Mouse (Mus musculus): Measurements from ENCODE around the gene Mkrn1.
"Not testable (repeated sequence)": the region's sequence is repeated elsewhere in the genome, so short reads cannot be mapped to it uniquely, and the experiment has no call there.

Gene Mkrn1

DNA sequence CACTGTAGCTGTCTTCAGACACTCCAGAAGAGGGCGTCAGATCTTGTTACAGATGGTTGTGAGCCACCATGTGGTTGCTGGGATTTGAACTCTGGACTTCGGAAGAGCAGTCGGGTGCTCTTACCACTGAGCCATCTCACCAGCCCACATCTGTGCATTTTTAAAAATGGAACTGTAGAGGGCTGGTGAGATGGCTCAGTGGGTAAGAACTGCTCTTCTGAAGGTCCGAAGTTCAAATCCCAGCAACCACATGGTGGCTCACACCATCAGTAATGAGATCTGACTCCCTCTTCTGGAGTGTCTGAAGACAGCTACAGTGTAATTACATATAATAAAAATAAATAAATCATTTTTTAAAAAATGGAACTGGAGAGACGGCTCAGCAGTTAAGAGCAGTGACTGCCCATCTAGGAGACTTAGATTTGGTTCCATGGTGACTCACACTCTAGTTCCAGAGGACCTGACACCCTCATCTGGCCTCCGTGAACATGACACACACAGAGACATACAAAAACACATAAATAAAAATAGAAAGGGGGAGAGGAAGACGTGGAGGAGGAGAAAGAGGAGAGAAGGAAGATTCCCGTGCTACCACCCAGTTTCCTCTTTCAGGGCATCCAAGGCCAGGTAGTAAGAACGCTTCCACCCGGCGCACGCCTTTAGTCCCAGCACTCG, 42.0 kb downstream of the Mkrn1 start:
- not testable (repeated sequence) for DNase-seq

- peak; percentile 87 for DNase-seq
These were observed 42.9 kb downstream of the Mkrn1 start, which contains the start of gene Slc37a3 for GRCm38 (mm10) chr6:39377311-39377827. Gene Slc37a3, minus strand, starts transcription at chr6:39377675.

GRCm38 (mm10) chr6:39376775-39377174, 43.5 kb downstream of the Mkrn1 start:
- DNase-seq, result no peak

GRCm38 (mm10) chr6:39373301-39373955, 46.8 kb downstream of the Mkrn1 start:
- no peak for DNase-seq

- DNase-seq, result no peak
These were observed 47.5 kb downstream of the Mkrn1 start for GRCm38 (mm10) chr6:39372727-39373126.

DNA sequence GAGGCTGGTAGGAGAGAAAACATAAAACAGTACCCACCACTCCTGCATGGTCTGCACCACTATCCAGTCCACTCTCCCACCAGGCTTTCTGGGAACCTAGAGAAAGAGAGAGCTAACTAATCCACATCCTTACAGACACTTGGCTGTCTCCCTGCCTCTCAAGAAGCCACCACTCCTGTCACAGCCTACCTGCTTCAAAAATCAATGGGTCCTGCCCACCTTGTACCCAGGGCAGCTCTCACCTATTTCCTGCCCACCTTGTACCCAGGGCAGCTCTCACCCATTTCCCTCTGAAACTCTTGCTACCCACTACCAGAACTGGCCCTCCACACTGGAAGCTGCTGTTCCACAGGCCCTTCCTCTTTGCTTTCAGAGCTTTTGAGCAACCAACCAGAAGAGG, 48.2 kb downstream of the Mkrn1 start:
- DNase-seq, result no peak

- no peak for DNase-seq
These were observed 50.6 kb downstream of the Mkrn1 start for GRCm38 (mm10) chr6:39369631-39370030.

DNA sequence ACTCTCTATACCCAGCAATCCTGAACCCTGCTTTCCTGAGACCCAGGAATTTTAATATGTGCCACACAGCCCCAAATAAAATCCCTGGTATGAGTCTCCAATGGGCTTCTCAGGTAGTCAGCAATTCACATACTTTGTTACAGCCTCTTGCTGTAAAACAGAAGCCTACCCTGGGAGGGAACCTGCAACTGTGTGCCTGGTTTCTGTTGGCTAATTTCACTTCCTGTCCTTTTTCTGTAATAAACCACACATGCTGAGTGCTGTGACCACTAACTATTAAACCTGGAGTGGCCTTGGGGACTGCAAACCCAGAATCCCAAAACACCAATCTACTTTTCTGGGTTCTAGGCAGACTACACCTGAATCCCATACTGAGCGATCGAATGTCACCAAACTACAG, 57.6 kb downstream of the Mkrn1 start:
- no peak for DNase-seq

- not testable (repeated sequence) for DNase-seq
These were observed 61.1 kb downstream of the Mkrn1 start for GRCm38 (mm10) chr6:39359207-39359606.

DNA sequence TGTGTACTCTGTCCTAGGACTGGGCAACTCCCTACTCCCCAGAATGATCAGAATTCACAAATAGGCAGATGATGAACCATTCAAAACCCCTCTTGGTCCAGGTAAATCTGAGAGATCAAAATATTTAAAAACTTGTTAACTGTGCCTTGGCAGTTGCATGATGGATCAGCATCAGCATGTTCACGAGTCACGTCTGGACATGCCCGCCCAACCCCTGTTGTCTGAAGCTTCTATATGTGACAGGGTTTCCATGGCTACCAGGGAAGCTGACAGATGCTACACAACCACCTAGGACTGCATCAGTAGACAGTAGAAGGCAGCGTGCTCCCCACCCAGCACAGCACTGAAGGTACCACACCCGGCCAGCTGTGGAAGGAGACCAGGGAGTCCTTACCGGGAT, 71.3 kb downstream of the Mkrn1 start:
- DNase-seq, result no peak

DNA sequence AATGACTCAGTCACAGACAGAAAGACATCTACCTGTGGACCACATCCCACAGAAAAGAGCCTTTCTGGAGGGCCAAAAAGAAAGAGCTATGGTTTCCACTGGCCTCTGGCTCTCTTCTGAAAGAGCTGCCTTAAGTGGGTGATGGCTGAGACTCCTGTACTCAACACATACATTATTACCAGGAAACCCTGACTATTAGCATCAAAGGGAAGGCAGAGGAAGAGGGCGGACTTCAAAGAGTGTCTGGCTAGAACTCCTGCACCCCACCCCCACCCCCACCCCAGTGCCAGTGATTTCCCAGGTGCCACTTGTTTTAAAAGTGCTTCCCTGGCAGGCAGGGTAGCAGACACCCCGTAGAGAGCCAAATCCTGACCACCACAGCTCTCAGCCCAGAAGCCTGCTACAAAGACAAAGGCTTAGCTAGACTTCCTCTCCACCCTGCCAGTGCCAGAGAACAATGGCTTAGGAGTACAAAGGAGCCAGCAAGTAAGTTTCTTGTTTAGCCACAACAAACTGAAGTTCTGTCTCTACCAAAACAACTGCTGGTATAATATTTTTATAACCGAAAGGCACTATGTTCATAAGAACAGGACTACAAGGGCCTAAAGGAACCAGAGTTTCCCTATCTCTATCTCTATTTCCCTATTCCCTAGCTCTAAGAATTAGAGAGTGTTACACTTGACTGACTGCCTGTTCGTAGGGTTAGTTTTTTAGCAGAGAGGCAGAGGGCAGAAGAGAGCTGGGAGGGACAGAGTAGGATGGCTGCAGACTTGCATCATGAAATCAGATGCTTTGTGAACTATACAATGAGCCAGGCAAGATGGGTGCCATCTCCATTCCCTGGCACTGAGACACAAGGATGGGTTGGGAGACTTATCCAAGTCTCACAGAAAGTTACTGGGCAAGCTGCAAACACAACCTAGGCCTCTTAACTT, 72.1 kb downstream of the Mkrn1 start:
- DNase-seq, result no peak

Data from cerebellum, adult 11 months (tissue).